Mouse (Mus musculus) small intestine, adult 2 months (tissue): Measurements from ENCODE around the gene Adprm.
A peak's percentile ranks its signal among the peaks of the same experiment; 100 is the strongest.

Experiments used
- CTCF ChIP-seq: fragments of 200-500 bp; IDR thresholded peaks from 2 replicates; pipeline ENCODE4 v1.5.1; 2012; ENCODE audit warnings: low read depth, mild to moderate bottlenecking, control low read depth, inconsistent platforms, low read length, moderate library complexity, mixed read lengths; ENCODE audit not compliant: insufficient replicate concordance, insufficient read length; ENCODE audit errors: extremely low read depth
- POLR2A ChIP-seq: fragments of 200-500 bp; IDR thresholded peaks from 2 replicates; pipeline ENCODE4 v1.6.1; 2012; ENCODE audit warnings: low read depth, mild to moderate bottlenecking, control low read depth, inconsistent platforms, low read length, moderate library complexity

GRCm38 (mm10) chr11:67085489-67085888 is 33.1 kb upstream of the Adprm start:
- TF ChIP-seq CTCF, result peak; percentile 61; the same call in 1 of the 2 replicates
- TF ChIP-seq POLR2A, result no peak
